18 mouse cellular contexts compared by ENCODE assay signal in the genomic region with DNA sequence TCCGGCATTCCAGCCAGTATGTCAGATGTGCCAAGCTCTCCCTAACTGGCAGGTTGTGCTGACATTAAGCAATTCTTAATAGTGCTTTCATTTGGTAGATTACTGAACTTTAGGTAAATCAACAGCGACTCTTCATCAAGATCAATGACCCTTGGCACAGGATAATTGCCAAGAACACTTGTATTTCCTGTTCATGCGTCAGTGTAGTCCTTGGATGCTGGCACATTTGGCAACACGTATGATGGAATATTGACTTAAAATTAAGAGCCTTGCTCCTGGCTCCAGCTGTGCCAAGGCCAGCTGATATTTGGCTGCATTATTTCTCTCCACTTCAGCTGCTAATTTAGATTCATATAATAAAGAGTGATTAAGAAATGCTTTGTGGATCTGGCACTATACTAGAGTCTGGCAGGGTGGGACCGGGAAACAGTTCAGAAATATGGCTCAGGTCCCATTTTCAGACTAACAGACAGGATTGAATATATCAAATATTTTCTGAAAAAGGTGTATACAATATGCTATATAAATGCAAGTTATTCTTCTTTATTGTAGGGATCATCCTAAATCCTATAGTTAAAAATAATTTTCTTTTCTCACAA.
DNase-seq lines count a peak whose midpoint lies in the region; TF ChIP-seq lines count a peak whose summit lies in the region.
"Had no signal": no experiment of that assay in that cellular context is flagged by ENCODE, and none has a peak within 500 bp of the region (broad histone marks: within the 10 kb centered on the region; RNA-seq: fewer than 3 reads in every experiment).

No protein-coding gene starts in this region.

- peak; percentile 50 for DNase-seq in adrenal gland, postnatal 10 days
- no peak for DNase-seq in adrenal gland, postnatal 4 days (ENCODE audit: low spot score in 2 of 2)
- DNase-seq in kidney, adult 2 months: peak; percentile 30
- no peak for DNase-seq in kidney, postnatal 14 days
- peak; percentile 35 for DNase-seq in fibroblast of lung, adult 2 months (ENCODE audit: low read depth)
- DNase-seq in lung, postnatal 14 days: peak; percentile 42
- DNase-seq in cerebellum, postnatal 14 days: no peak
- DNase-seq in MN1 (ENCODE audit: low spot score): no peak
- DNase-seq: cerebellum, postnatal 36 days; gastrocnemius, adult 2 months; kidney, postnatal 25 days; right cerebral cortex, postnatal 4 days had no signal

- no peak overlapping the region for H3K4me3 ChIP-seq in kidney, adult 2 months (ENCODE audit: insufficient read depth, low read depth, low read length)
- H3K4me3 ChIP-seq: embryonic facial prominence, embryonic 10.5 days; erythroblast, embryonic 14.5 days; gastrocnemius, adult 2 months; limb, embryonic 10.5 days; neural tube, embryonic 12.5 days had no signal

- no peak for TF ChIP-seq POLR2A in kidney, adult 2 months (IDR thresholded peaks at IDR 0.05; ENCODE audit: low read depth, low read length)

- 30% methylated on average over 5 of the region's 5 CpGs for WGBS in kidney, adult 2 months

- H3K27me3 ChIP-seq in kidney, adult 2 months (replicated peaks; ENCODE audit: control insufficient read depth, insufficient read depth, low read length): no peaks in the 10 kb centered on the region
- H3K27me3 ChIP-seq: neural tube, embryonic 12.5 days; Patski had no signal

- no peak overlapping the region for H3K27ac ChIP-seq in kidney, adult 2 months (ENCODE audit: insufficient read depth, low read depth, low read length)
- H3K27ac ChIP-seq: embryonic facial prominence, embryonic 10.5 days; gastrocnemius, adult 2 months; limb, embryonic 10.5 days; liver, embryonic 14.5 days; neural tube, embryonic 12.5 days had no signal

- H3K36me3 ChIP-seq in kidney, adult 2 months (ENCODE audit: control insufficient read depth, insufficient read depth, low read length): no peaks in the 10 kb centered on the region
- H3K36me3 ChIP-seq: embryonic facial prominence, embryonic 10.5 days; limb, embryonic 10.5 days; neural tube, embryonic 12.5 days had no signal

- no peak for TF ChIP-seq CTCF in kidney, adult 2 months (conservative IDR thresholded peaks at IDR 0.05; ENCODE audit: insufficient read depth, insufficient read length, low read depth, low read length)

- H3K4me1 ChIP-seq in kidney, adult 2 months (ENCODE audit: control insufficient read depth, insufficient read depth, low read length): no peaks in the 10 kb centered on the region
- H3K4me1 ChIP-seq: neural tube, embryonic 12.5 days had no signal

Comparison
In these comparisons a context has a peak if more than half of its experiments do, and no peak if none do; other contexts are left out.
1. DNase-seq: peak in adrenal gland, postnatal 10 days (single experiment), kidney, adult 2 months (single experiment), fibroblast of lung, adult 2 months (single experiment) and lung, postnatal 14 days (single experiment); none in adrenal gland, postnatal 4 days (0 of 2), kidney, postnatal 14 days (single experiment), cerebellum, postnatal 14 days (0 of 2) and MN1 (single experiment).